Mouse (Mus musculus): ENCODE results near the gene Znhit1.

Gene Znhit1

GRCm38 (mm10) chr5:136986695-136987137, 1.1 kb downstream of the Znhit1 start, which contains the start of gene Plod3:
Gene Plod3, plus strand, starts transcription at chr5:136987019.
- peak; percentile 100 for DNase-seq (ENCODE audit: low read depth, low spot score)

GRCm38 (mm10) chr5:136984828-136985227, 3.0 kb downstream of the Znhit1 start:
- no peak for DNase-seq (ENCODE audit: low read depth, low spot score)

- peak; percentile 41 for DNase-seq (ENCODE audit: low read depth, low spot score)
Measured at GRCm38 (mm10) chr5:136982338-136982930, 5.4 kb downstream of the Znhit1 start.

GRCm38 (mm10) chr5:136980974-136981373, 6.8 kb downstream of the Znhit1 start:
- DNase-seq (ENCODE audit: low read depth, low spot score), result peak; percentile 47

GRCm38 (mm10) chr5:136979762-136980161, 8.1 kb downstream of the Znhit1 start:
- no peak for DNase-seq (ENCODE audit: low read depth, low spot score)

- no peak for DNase-seq (ENCODE audit: low read depth, low spot score)
Measured at GRCm38 (mm10) chr5:136977769-136978168, 10.1 kb downstream of the Znhit1 start.

- no peak for DNase-seq (ENCODE audit: low read depth, low spot score)
Measured at GRCm38 (mm10) chr5:136973670-136974069, 14.2 kb downstream of the Znhit1 start.

- peak; percentile 81 for DNase-seq (ENCODE audit: low read depth, low spot score)
Measured at GRCm38 (mm10) chr5:136970703-136971102, 17.1 kb downstream of the Znhit1 start.

GRCm38 (mm10) chr5:136967592-136967991, 20.2 kb downstream of the Znhit1 start:
- DNase-seq (ENCODE audit: low read depth, low spot score), result no peak

GRCm38 (mm10) chr5:136966861-136967455, 20.9 kb downstream of the Znhit1 start:
- DNase-seq (ENCODE audit: low read depth, low spot score), result no peak

- no peak for DNase-seq (ENCODE audit: low read depth, low spot score)
Measured at GRCm38 (mm10) chr5:136966331-136966730, 21.5 kb downstream of the Znhit1 start, which contains the start of gene Cldn15. Gene Cldn15, plus strand, starts transcription at chr5:136966616.

- no peak for DNase-seq (ENCODE audit: low read depth, low spot score)
Measured at GRCm38 (mm10) chr5:136965686-136966085, 22.1 kb downstream of the Znhit1 start.

- DNase-seq (ENCODE audit: low read depth, low spot score), result no peak
Measured at GRCm38 (mm10) chr5:136965210-136965609, 22.6 kb downstream of the Znhit1 start.

GRCm38 (mm10) chr5:136962966-136963540, 24.8 kb downstream of the Znhit1 start:
- DNase-seq (ENCODE audit: low read depth, low spot score), result no peak

- peak; percentile 84 for DNase-seq (ENCODE audit: low read depth, low spot score)
Measured at GRCm38 (mm10) chr5:136962501-136962900, 25.3 kb downstream of the Znhit1 start.

- DNase-seq (ENCODE audit: low read depth, low spot score), result peak; percentile 88
Measured at GRCm38 (mm10) chr5:136961983-136962461, 25.8 kb downstream of the Znhit1 start.

GRCm38 (mm10) chr5:136961334-136961982, 26.4 kb downstream of the Znhit1 start:
- no peak for DNase-seq (ENCODE audit: low read depth, low spot score)

GRCm38 (mm10) chr5:136960053-136960452, 27.8 kb downstream of the Znhit1 start:
- DNase-seq (ENCODE audit: low read depth, low spot score), result no peak

GRCm38 (mm10) chr5:136958991-136959605, 28.7 kb downstream of the Znhit1 start:
- DNase-seq (ENCODE audit: low read depth, low spot score), result no peak

GRCm38 (mm10) chr5:136957250-136957649, 30.6 kb downstream of the Znhit1 start:
- DNase-seq (ENCODE audit: low read depth, low spot score), result no peak

GRCm38 (mm10) chr5:136955622-136956021, 32.2 kb downstream of the Znhit1 start:
- no peak for DNase-seq (ENCODE audit: low read depth, low spot score)

GRCm38 (mm10) chr5:136953440-136953951, 34.3 kb downstream of the Znhit1 start:
- no peak for DNase-seq (ENCODE audit: low read depth, low spot score)

All from ES-CJ7 (cell line).